Mouse (Mus musculus) kidney, embryonic 16.5 days (tissue): ENCODE measurements around the gene Mfn1. TPM values are rescaled to one million over a fixed set of nuclear protein-coding genes. Genes with fewer than 3 reads are reported as not detected.

Experiments used
- ATAC-seq: fragments of 200-750 bp; cut with Nextera tagmentation; 2 replicates; pipeline ENCODE4 v1.8.0; 2017; ENCODE audit warnings: moderate TSS enrichment; ENCODE audit not compliant: low FRiP score, low TSS enrichment
- H3K27ac ChIP-seq: fragments of 300-500 bp; sonication (generic); 2 replicates; pipeline ENCODE4 v1.5.1; 2014; ENCODE audit warnings: low read length
- H3K27me3 ChIP-seq: fragments of 300-500 bp; sonication (generic); 2 replicates; pipeline ENCODE4 v1.6.1; 2014; ENCODE audit warnings: low read length, control low read depth, mixed read lengths; ENCODE audit not compliant: insufficient read depth
- H3K36me3 ChIP-seq: fragments of 300-500 bp; sonication (generic); 2 replicates; pipeline ENCODE4 v1.6.1; 2014; ENCODE audit warnings: low read length, control low read depth, mixed read lengths; ENCODE audit not compliant: insufficient read depth
- H3K4me1 ChIP-seq: fragments of 300-500 bp; sonication (generic); 2 replicates; pipeline ENCODE4 v1.6.1; 2014; ENCODE audit warnings: low read length, control low read depth, mixed read lengths; ENCODE audit not compliant: insufficient read depth
- H3K4me2 ChIP-seq: fragments of 300-500 bp; sonication (generic); replicated peaks from 2 replicates; pipeline ENCODE4 v1.6.1; 2014; ENCODE audit warnings: low read depth, low read length
- H3K4me3 ChIP-seq: fragments of 300-500 bp; sonication (generic); 2 replicates; pipeline ENCODE4 v1.5.1; 2014; ENCODE audit warnings: mild to moderate bottlenecking, low read length
- H3K9ac ChIP-seq: fragments of 300-500 bp; sonication (generic); replicated peaks from 2 replicates; pipeline ENCODE4 v1.6.1; 2014; ENCODE audit warnings: low read length
- H3K9me3 ChIP-seq: fragments of 300-500 bp; sonication (generic); 2 replicates; pipeline ENCODE4 v1.6.1; 2016; ENCODE audit warnings: low read length, control low read depth
- WGBS: fragments of 180-500 bp; shearing (Covaris S2); extraction: QIAGEN DNeasy Blood & Tissue Kit; methylation state at CpG from one replicate; pipeline ENCODE4 v1.1.7; 2014; 5-methylcytosine and 5-hydroxymethylcytosine counted together
- polyA plus RNA-seq: library from polyadenylated mRNA; unstranded; fragments of >200 nt; fragmentation: Nextera tagmentation; extraction: Ambion mirVana; gene quantifications from 2 replicates; pipeline ENCODE4 v1.2.1, GENCODE M21; 2015

The Mfn1 gene
- polyA plus RNA-seq, 1 experiment from 2014 or later = 35.2 TPM

DNA sequence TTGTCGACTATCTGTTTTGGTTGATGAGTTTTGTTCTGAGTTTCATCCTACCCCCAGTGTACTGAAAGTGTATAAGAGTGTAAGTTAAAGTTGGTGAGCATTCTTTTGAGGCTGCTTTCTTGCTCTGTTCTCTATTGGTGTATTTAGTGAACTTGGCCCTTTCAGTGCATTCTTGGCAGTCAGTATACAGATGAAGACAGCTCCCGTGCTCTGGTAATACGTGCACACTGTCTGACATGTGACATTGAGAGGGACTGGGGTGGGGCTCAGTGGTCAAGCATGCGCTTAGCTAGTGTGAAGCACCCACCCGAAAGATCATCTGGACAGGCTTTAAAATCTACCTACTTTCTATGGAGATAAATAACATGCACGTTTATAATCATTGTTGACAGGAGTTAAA, 34.1 kb downstream of the Mfn1 start:
- ATAC-seq = no peak
- peaks cover 49% of the 10 kb centered on the region for H3K36me3 ChIP-seq

DNA sequence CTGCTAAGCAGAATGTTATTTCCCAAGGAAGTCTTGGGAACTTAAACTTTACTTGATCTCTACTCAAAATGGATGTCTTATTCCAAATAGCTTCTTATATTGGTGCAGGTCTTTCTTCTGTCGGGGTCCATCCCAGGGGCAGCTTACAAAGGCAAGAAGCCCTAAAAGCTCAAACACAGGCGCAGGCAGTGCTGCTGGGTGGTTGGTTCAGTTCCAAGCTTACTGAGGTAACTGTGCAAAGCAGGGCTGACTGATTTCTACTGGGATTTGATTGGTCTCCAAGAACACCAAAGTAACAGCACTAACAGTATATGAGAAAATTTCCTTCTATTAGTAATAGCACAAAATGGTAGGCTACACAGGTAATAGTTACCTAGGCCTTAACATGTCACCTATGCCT, 43.8 kb downstream of the Mfn1 start:
- no peak overlapping the region for H3K9ac ChIP-seq
- no peak overlapping the region for H3K4me3 ChIP-seq
- no peak overlapping the region for H3K27ac ChIP-seq
- H3K4me1 ChIP-seq = no peaks in the 10 kb centered on the region
- ATAC-seq = no peak
- H3K36me3 ChIP-seq = peaks cover 38% of the 10 kb centered on the region
- peaks cover 5% of the 10 kb centered on the region for H3K9me3 ChIP-seq
- no peaks in the 10 kb centered on the region for H3K27me3 ChIP-seq
- 90% methylated on average over 2 of the region's 2 CpGs for WGBS
- H3K4me2 ChIP-seq = no peak overlapping the region

More for the DNA sequence above, 34.1 kb downstream of the Mfn1 start:
- Histone ChIP-seq H3K4me1 (no peaks in the 10 kb centered on the region), H3K9ac (no peak overlapping the region), H3K4me3 (no peak overlapping the region), H3K27me3 (no peaks in the 10 kb centered on the region), H3K4me2 (no peak overlapping the region), H3K27ac (no peak overlapping the region), H3K9me3 (peaks cover 3% of the 10 kb centered on the region)
- 83% methylated on average over 6 of the region's 6 CpGs for WGBS

DNA sequence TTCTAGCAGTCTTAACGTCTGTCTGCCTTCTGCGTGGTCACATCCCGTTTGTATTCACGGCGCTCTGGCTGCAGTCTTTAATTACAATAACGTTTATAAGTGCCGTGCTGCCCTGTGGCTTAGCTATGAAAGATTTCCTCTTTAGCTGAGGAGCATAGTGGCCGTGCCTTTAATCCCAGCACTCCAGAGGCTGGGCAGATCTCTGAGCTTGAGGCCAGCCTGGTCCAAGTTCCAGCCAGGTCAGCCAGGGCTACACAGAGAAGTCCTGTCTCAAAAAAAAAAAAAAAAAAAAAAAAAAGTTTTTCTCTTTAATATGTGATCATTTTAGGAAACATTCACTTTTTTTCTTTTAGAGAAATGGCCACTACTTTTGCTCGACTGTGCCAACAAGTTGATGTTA, 44.6 kb downstream of the Mfn1 start:
- WGBS = 78% methylated on average over 9 of the region's 9 CpGs
- no peak overlapping the region for H3K27ac ChIP-seq

DNA sequence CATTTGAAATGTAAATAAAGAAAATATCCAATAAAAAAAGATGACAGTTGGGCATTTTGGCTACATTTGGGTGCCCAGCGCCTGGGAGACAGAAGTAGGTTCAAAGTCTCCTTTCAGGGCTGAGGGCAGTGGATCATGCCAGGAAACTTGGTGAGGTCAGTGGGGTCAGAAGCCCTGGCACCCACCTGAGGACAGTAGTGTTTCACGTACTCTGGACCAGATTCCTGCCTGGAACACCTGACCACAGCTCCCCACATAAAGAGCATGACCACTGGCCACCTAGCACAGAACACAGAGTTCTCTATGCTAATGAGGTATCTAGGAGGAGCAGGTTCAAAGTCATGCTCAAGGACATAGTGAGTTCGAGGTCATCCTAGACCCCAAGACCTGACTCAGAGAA, 45.9 kb downstream of the Mfn1 start:
- Histone ChIP-seq H3K4me3 (no peak overlapping the region), H3K27ac (no peak overlapping the region), H3K9me3 (no peaks in the 10 kb centered on the region), H3K4me1 (no peaks in the 10 kb centered on the region), H3K4me2 (no peak overlapping the region), H3K9ac (no peak overlapping the region), H3K27me3 (no peaks in the 10 kb centered on the region), H3K36me3 (peaks cover 25% of the 10 kb centered on the region; the same call in 1 of the 2 replicates)
- 91% methylated on average over 3 of the region's 3 CpGs for WGBS
- no peak for ATAC-seq

More for the DNA sequence above, 44.6 kb downstream of the Mfn1 start:
- H3K4me3 ChIP-seq = no peak overlapping the region
- no peaks in the 10 kb centered on the region for H3K9me3 ChIP-seq
- H3K9ac ChIP-seq = no peak overlapping the region
- peaks cover 30% of the 10 kb centered on the region for H3K36me3 ChIP-seq
- no peak for ATAC-seq
- H3K4me2 ChIP-seq = no peak overlapping the region
- no peaks in the 10 kb centered on the region for H3K4me1 ChIP-seq
- no peaks in the 10 kb centered on the region for H3K27me3 ChIP-seq

DNA sequence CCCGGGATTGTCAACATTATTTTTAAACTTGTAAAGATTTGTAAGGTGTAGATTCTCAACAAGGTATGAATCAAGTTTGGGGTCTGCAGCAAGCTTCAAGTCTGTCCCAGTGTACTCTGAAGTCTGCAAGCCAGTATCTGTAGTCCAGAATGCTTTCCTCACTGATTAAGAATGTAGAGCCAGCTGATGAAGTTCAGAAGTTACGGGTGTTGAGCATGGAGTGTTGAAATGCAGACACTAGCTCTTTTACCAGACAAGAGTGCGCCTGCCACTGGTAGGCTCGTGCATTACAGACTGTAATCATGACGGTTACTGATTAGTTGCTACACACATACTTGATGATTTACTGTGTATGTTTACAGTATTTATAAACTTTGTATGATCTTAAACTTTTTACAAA, 49.5 kb downstream of the Mfn1 start:
- H3K9me3 ChIP-seq = no peaks in the 10 kb centered on the region
- no peaks in the 10 kb centered on the region for H3K4me1 ChIP-seq
- no peaks in the 10 kb centered on the region for H3K27me3 ChIP-seq
- no peak for ATAC-seq
- no peak overlapping the region for H3K4me2 ChIP-seq
- no peak overlapping the region for H3K27ac ChIP-seq
- no peak overlapping the region for H3K9ac ChIP-seq
- peaks cover 20% of the 10 kb centered on the region; the same call in 1 of the 2 replicates for H3K36me3 ChIP-seq
- 90% methylated on average over 5 of the region's 5 CpGs for WGBS
- H3K4me3 ChIP-seq = no peak overlapping the region

DNA sequence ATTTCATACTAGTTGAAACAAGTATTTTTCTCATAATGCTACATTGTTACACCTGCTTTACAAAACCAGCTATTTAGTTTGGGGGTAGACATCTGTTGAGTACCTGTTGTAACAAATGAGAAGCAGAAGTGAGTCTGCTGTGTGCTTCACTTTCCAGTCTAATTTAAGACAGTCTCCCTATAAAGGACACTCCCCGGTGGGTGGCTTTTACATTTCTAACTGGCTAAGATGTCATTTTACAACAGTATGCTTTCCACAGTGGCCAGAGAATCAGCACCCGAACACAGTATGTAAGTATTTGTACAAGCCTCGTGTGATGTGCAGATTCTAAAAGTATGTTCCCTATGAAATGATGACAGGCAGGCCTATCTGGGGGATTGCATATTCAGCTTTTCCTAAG, 51.5 kb downstream of the Mfn1 start:
- Histone ChIP-seq H3K9ac (no peak overlapping the region), H3K4me1 (no peaks in the 10 kb centered on the region), H3K9me3 (no peaks in the 10 kb centered on the region), H3K27ac (no peak overlapping the region), H3K4me3 (no peak overlapping the region), H3K27me3 (no peaks in the 10 kb centered on the region), H3K4me2 (no peak overlapping the region), H3K36me3 (0 out of 2 replicates have a peak, but pooled peaks cover 12% of the 10 kb centered on the region)
- no peak for ATAC-seq
- WGBS = 86% methylated on average over 3 of the region's 3 CpGs

DNA sequence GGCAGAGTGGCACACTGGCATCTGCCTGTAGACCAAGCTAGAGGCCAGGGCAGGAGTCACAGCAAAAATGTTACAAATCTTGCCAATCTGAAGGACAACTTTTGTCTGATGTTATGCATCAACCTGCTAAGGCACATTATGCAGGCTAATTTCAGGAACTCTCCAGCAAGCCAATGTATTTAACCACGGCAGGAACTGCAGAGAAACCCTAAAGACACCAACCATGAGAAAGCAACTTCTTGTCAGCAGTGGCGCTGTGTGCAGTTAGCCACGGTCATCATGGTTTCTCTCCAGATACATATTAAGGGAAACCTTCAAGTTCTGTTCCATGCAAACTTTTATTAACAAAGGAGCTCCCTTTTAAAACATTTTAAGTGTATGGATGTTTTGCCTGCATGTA, 52.6 kb downstream of the Mfn1 start:
- H3K4me1 ChIP-seq = no peaks in the 10 kb centered on the region
- no peak overlapping the region for H3K4me2 ChIP-seq
- no peak overlapping the region for H3K4me3 ChIP-seq
- ATAC-seq = no peak
- no peak overlapping the region for H3K9ac ChIP-seq
- H3K27ac ChIP-seq = no peak overlapping the region
- H3K9me3 ChIP-seq = no peaks in the 10 kb centered on the region
- no peaks in the 10 kb centered on the region for H3K27me3 ChIP-seq
- 90% methylated on average over 3 of the region's 3 CpGs for WGBS
- H3K36me3 ChIP-seq = peaks cover 15% of the 10 kb centered on the region; the same call in 1 of the 2 replicates

DNA sequence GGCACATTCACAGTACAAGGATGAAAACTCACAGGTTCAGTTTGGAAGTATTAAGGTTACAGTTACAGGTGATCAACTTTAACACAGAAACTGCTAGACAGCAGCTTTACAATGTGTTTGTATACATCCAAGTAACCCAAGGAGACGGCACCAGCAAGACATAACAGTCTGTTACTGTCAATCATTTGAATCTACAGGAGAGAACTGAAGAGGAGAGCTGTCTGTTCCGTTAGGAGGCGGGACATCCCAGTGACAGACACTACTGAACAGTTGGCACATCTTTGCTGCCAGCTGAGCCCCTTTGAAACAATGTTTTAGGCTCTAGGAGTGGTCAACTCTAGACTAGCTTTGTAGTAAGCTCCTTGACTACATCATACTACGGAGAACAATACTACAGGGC, 54.2 kb downstream of the Mfn1 start:
- no peak for ATAC-seq
- no peak overlapping the region for H3K4me3 ChIP-seq
- no peak overlapping the region for H3K27ac ChIP-seq
- no peak overlapping the region for H3K9ac ChIP-seq
- H3K36me3 ChIP-seq = peaks cover 18% of the 10 kb centered on the region; the same call in 1 of the 2 replicates
- no peak overlapping the region for H3K4me2 ChIP-seq
- no peaks in the 10 kb centered on the region for H3K4me1 ChIP-seq
- H3K9me3 ChIP-seq = no peaks in the 10 kb centered on the region
- H3K27me3 ChIP-seq = no peaks in the 10 kb centered on the region
- WGBS = 92% methylated on average over 4 of the region's 4 CpGs

DNA sequence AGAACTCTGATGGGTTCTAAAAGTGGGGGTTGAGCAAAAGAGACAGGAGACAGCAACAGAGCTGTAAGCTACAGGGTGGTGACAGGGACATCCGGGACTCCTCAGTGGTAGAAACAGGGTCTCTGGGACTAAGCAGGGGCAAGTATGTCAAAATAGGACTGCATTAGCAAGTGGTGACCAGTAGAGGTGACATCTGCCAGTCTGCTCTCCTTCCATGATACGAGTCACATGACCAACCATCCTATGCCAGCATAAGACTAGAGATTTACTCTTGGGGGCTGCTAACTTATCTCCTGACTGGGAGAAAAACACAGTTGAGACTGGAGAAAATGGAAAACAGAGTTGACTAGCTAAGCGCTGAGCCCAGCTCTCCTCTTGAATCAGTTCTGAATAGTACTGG, 57.0 kb downstream of the Mfn1 start:
- Histone ChIP-seq H3K9ac (no peak overlapping the region), H3K27me3 (no peaks in the 10 kb centered on the region), H3K27ac (no peak overlapping the region), H3K4me2 (no peak overlapping the region), H3K36me3 (peaks cover 15% of the 10 kb centered on the region; the same call in 1 of the 2 replicates), H3K4me1 (0 out of 2 replicates have a peak, but pooled peaks cover 3% of the 10 kb centered on the region), H3K9me3 (no peaks in the 10 kb centered on the region), H3K4me3 (no peak overlapping the region)
- WGBS = 92% methylated on average over 3 of the region's 3 CpGs
- no peak for ATAC-seq

DNA sequence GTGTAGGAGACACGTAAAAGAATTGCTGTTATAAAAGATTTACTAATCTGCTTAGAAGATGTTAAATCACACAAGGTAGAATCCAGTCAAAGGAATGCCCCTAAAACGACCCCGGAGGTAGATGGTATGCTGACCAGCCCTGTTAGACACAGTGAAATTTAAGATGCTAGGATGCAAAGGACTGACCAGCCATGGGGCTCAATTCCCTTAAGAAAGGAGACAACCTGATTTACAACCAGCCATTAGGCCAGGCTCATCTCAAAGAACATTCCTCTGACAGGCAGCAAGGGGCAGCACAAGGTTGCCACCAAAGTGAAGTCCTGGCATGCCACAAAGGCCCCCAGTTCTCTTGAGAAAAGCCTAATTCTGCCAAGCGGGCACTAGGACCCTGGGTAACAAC, 65.8 kb downstream of the Mfn1 start:
- 0 out of 2 replicates have a peak, but pooled peaks cover 3% of the 10 kb centered on the region for H3K4me1 ChIP-seq
- H3K27me3 ChIP-seq = no peaks in the 10 kb centered on the region
- H3K4me3 ChIP-seq = no peak overlapping the region
- no peaks in the 10 kb centered on the region for H3K36me3 ChIP-seq
- no peak overlapping the region for H3K4me2 ChIP-seq
- no peak overlapping the region for H3K9ac ChIP-seq
- no peak overlapping the region for H3K27ac ChIP-seq
- H3K9me3 ChIP-seq = no peaks in the 10 kb centered on the region
- 18% methylated on average over 4 of the region's 4 CpGs for WGBS
- ATAC-seq = peak; percentile 83
